Mouse (Mus musculus): ENCODE measurements around the gene Tsc22d2. TPM values are rescaled to one million over a fixed set of nuclear protein-coding genes. Genes with fewer than 3 reads are reported as not detected.
A peak's percentile ranks its signal among the peaks of the same experiment; 100 is the strongest.

The Tsc22d2 gene
- total and polyA plus RNA-seq, 3 experiments, result 15.8 to 37.2 (median 27.9) TPM

DNA sequence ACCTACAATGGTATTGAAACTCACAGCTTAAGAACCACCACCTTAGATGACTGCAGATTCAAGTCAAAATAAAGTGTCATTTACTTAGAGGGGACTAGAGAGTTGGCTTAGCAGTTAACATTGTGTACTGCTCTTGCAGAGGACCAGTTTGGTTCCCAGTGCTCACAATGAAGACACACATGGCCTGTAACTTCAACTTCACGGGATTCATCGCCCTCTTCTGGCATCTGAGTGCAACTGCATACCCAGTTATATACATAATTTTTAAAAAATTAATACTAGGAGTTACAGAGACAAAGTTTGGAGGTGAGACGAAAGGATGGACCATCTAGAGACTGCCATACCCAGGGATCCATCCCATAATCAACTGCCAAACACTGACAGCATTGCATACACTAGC is 72.6 kb downstream of the Tsc22d2 start:
- Histone ChIP-seq H3K9me3 (replicated peaks) (peaks cover 4% of the 10 kb centered on the region; the same call in 1 of the 2 replicates), H3K36me3 (replicated peaks) (no peaks in the 10 kb centered on the region), H3K27me3 (ENCODE audit: insufficient read depth, low read length) (no peaks in the 10 kb centered on the region), H3K4me1 (ENCODE audit: insufficient read depth, low read depth, low read length) (peaks cover 8% of the 10 kb centered on the region; the same call in 1 of the 2 replicates), H3K4me3 (ENCODE audit: low read depth, low read length) (no peak overlapping the region)
- ATAC-seq (ENCODE audit: extremely low read depth, insufficient number of reproducible peaks, low FRiP score, poor library complexity, severe bottlenecking), result no peak
- TF ChIP-seq CTCF (IDR thresholded peaks at IDR 0.05; ENCODE audit: low read depth, low read length), result peak; percentile 22; the same call in 1 of the 2 replicates
- TF ChIP-seq GATA1 (IDR thresholded peaks at IDR 0.05; ENCODE audit: borderline replicate concordance, low read length), result no peak
- no peak for TF ChIP-seq GATA2 (IDR thresholded peaks at IDR 0.05; ENCODE audit: borderline replicate concordance, low read depth, low read length)
- no peak for DNase-seq (ENCODE audit: low spot score)

- peak overlapping the region; percentile 59; the same call in 1 of the 2 replicates for H3K4me3 ChIP-seq (ENCODE audit: low read depth, low read length)
- peaks cover 4% of the 10 kb centered on the region; the same call in 1 of the 2 replicates for H3K9me3 ChIP-seq (replicated peaks)
- DNase-seq (ENCODE audit: low spot score) (no peak), ATAC-seq (ENCODE audit: extremely low read depth, insufficient number of reproducible peaks, low FRiP score, poor library complexity, severe bottlenecking) (peak; percentile 40; the same call in 1 of the 2 replicates)
- no peaks in the 10 kb centered on the region for H3K36me3 ChIP-seq (replicated peaks)
- H3K4me1 ChIP-seq (ENCODE audit: insufficient read depth, low read depth, low read length), result peaks cover 8% of the 10 kb centered on the region; the same call in 1 of the 2 replicates
- H3K27me3 ChIP-seq (ENCODE audit: insufficient read depth, low read length), result peaks cover 2% of the 10 kb centered on the region; the same call in 1 of the 2 replicates
- TF ChIP-seq CTCF (IDR thresholded peaks at IDR 0.05; ENCODE audit: low read depth, low read length) (0 out of 2 replicates have a peak, but pooled peaks have one; percentile 19), POLR2AphosphoS5 (IDR thresholded peaks at IDR 0.05; ENCODE audit: insufficient replicate concordance, low read depth, low read length) (no peak)
Observed at GRCm38 (mm10) chr3:58487999-58488775, 73.7 kb downstream of the Tsc22d2 start.

- Histone ChIP-seq H3K36me3 (replicated peaks) (no peaks in the 10 kb centered on the region), H3K27me3 (ENCODE audit: insufficient read depth, low read length) (peaks cover 10% of the 10 kb centered on the region; the same call in 1 of the 2 replicates), H3K4me1 (ENCODE audit: insufficient read depth, low read depth, low read length) (peaks cover 8% of the 10 kb centered on the region; the same call in 1 of the 2 replicates), H3K9me3 (replicated peaks) (peaks cover 4% of the 10 kb centered on the region; the same call in 1 of the 2 replicates), H3K4me3 (ENCODE audit: low read depth, low read length) (no peak overlapping the region)
- DNase-seq (ENCODE audit: low spot score) (no peak), ATAC-seq (ENCODE audit: extremely low read depth, insufficient number of reproducible peaks, low FRiP score, poor library complexity, severe bottlenecking) (no peak)
- no peak for TF ChIP-seq GATA1 (IDR thresholded peaks at IDR 0.05; ENCODE audit: borderline replicate concordance, low read length)
- no peak for TF ChIP-seq GATA2 (IDR thresholded peaks at IDR 0.05; ENCODE audit: borderline replicate concordance, low read depth, low read length)
- no peak for TF ChIP-seq POLR2AphosphoS5 (IDR thresholded peaks at IDR 0.05; ENCODE audit: insufficient replicate concordance, low read depth, low read length)
- no peak for TF ChIP-seq CTCF (IDR thresholded peaks at IDR 0.05; ENCODE audit: low read depth, low read length)
- TF ChIP-seq TAL1 (conservative IDR thresholded peaks at IDR 0.05; ENCODE audit: low read depth, low read length), result no peak
Observed at GRCm38 (mm10) chr3:58490787-58491186, 76.3 kb downstream of the Tsc22d2 start.

DNA sequence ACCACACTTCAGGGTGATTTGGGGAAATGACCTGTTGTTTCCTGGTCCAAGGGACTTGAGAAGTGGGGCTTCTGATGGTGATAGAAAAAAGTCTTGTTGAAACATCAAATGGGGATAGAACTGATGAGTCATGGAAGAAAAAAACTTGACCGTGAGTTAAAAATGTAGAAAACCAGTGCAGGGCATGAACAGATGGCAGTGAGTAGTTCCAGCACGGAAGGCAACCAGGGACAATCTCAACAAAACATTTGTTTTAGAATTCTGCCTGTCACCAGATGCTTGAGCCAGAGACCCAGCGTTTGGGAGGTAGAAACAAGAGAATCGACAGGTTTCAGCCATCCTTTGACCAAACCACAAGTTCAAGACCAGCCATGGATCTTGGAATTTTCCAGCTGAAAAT is 79.1 kb downstream of the Tsc22d2 start:
- ATAC-seq (ENCODE audit: extremely low read depth, insufficient number of reproducible peaks, low FRiP score, poor library complexity, severe bottlenecking), result no peak

DNA sequence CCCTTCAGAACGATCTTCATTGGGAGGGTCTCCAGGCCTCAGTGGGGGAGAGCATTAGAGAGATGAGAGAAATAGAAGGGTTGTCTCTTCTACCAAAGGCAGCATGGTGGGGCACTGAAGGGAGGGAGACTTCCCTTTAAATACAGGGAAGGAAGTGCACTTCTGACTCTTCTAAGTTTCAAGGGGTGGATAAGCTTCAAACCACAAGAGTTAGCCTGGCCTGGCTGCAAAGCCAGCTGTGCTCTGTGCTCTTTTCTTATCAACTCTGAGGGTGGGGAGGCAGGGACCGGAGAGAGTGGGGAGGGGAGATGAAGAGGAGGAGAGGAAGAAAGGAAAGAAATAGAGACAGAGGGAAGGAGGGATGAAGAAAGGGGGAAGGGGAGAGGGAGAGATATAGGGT is 87.4 kb downstream of the Tsc22d2 start:
- no peak for TF ChIP-seq CTCF (IDR thresholded peaks at IDR 0.05; ENCODE audit: low read depth, low read length)
- no peak for TF ChIP-seq POLR2AphosphoS5 (IDR thresholded peaks at IDR 0.05; ENCODE audit: insufficient replicate concordance, low read depth, low read length)
- TF ChIP-seq TAL1 (conservative IDR thresholded peaks at IDR 0.05; ENCODE audit: low read depth, low read length), result no peak
- TF ChIP-seq GATA2 (IDR thresholded peaks at IDR 0.05; ENCODE audit: borderline replicate concordance, low read depth, low read length), result no peak
- no peak for TF ChIP-seq GATA1 (IDR thresholded peaks at IDR 0.05; ENCODE audit: borderline replicate concordance, low read length)
- no peak overlapping the region for H3K4me3 ChIP-seq (ENCODE audit: low read depth, low read length)
- peaks cover 4% of the 10 kb centered on the region; the same call in 1 of the 2 replicates for H3K4me1 ChIP-seq (ENCODE audit: insufficient read depth, low read depth, low read length)
- no peaks in the 10 kb centered on the region for H3K9me3 ChIP-seq (replicated peaks)
- ATAC-seq (ENCODE audit: extremely low read depth, insufficient number of reproducible peaks, low FRiP score, poor library complexity, severe bottlenecking) (0 out of 2 replicates have a peak, but pooled peaks have one; percentile 34), DNase-seq (ENCODE audit: low spot score) (no peak)
- H3K27me3 ChIP-seq (ENCODE audit: insufficient read depth, low read length), result 0 out of 2 replicates have a peak, but pooled peaks cover 4% of the 10 kb centered on the region
- H3K36me3 ChIP-seq (replicated peaks), result no peaks in the 10 kb centered on the region

More for the DNA sequence above, 79.1 kb downstream of the Tsc22d2 start:
- Histone ChIP-seq H3K4me3 (ENCODE audit: low read depth, low read length) (no peak overlapping the region), H3K9me3 (replicated peaks) (no peaks in the 10 kb centered on the region), H3K4me1 (ENCODE audit: insufficient read depth, low read depth, low read length) (peaks cover 6% of the 10 kb centered on the region; the same call in 1 of the 2 replicates), H3K36me3 (replicated peaks) (no peaks in the 10 kb centered on the region), H3K27me3 (ENCODE audit: insufficient read depth, low read length) (peaks cover 12% of the 10 kb centered on the region; the same call in 1 of the 2 replicates)
- no peak for DNase-seq (ENCODE audit: low spot score)
- TF ChIP-seq GATA2 (IDR thresholded peaks at IDR 0.05; ENCODE audit: borderline replicate concordance, low read depth, low read length) (no peak), POLR2AphosphoS5 (IDR thresholded peaks at IDR 0.05; ENCODE audit: insufficient replicate concordance, low read depth, low read length) (no peak), GATA1 (IDR thresholded peaks at IDR 0.05; ENCODE audit: borderline replicate concordance, low read length) (no peak)

DNA sequence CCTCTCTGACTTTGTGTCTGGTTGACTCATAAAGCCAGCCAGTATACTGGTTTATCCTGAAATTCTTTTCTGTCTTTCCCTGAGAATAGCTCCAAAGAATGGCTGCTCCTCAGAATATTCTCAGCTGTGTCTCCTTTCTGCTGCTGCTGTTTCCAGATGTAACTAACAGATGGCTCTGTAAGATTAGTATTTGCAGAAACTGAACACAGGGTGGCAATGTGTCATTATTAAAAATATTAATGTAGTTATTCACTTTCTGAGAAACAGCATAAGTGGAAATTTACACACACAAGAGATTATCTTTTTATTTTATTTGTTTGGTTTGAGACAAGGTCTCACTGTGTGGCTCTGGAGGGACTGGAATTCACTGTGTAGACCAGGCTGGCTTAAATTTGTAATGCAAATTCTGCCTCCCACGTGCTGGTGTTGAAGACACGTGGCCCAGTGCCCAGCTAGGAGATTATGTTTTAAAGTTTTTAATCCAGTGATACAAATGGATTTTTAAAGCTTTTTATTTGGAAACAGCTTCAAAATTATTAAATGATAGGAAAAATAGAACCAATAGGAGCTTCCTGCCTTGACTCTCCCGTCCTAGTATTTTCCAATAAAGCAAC is 89.3 kb downstream of the Tsc22d2 start:
- Histone ChIP-seq H3K4me3 (ENCODE audit: low read depth, low read length) (no peak overlapping the region), H3K27me3 (ENCODE audit: insufficient read depth, low read length) (0 out of 2 replicates have a peak, but pooled peaks cover 4% of the 10 kb centered on the region), H3K36me3 (replicated peaks) (no peaks in the 10 kb centered on the region), H3K4me1 (ENCODE audit: insufficient read depth, low read depth, low read length) (peaks cover 4% of the 10 kb centered on the region; the same call in 1 of the 2 replicates), H3K9me3 (replicated peaks) (no peaks in the 10 kb centered on the region)
- DNase-seq (ENCODE audit: low spot score), result no peak
- ATAC-seq (ENCODE audit: extremely low read depth, insufficient number of reproducible peaks, low FRiP score, poor library complexity, severe bottlenecking), result peak; percentile 34
- TF ChIP-seq GATA1 (IDR thresholded peaks at IDR 0.05; ENCODE audit: borderline replicate concordance, low read length), result no peak
- TF ChIP-seq GATA2 (IDR thresholded peaks at IDR 0.05; ENCODE audit: borderline replicate concordance, low read depth, low read length), result no peak
- no peak for TF ChIP-seq TAL1 (conservative IDR thresholded peaks at IDR 0.05; ENCODE audit: low read depth, low read length)
- TF ChIP-seq CTCF (IDR thresholded peaks at IDR 0.05; ENCODE audit: low read depth, low read length), result no peak
- TF ChIP-seq POLR2AphosphoS5 (IDR thresholded peaks at IDR 0.05; ENCODE audit: insufficient replicate concordance, low read depth, low read length), result no peak

Measured in G1E (cell line).